Mouse (Mus musculus) heart, adult 2 months (tissue): ENCODE measurements around the gene Cstf2t. TPM values are rescaled to one million over a fixed set of nuclear protein-coding genes. Genes with fewer than 3 reads are reported as not detected.

ENCODE experiments used
- DNase-seq, 2 experiments: peaks; one replicate each; pipeline ENCODE4 v3.0.0; 2021
- H3K27ac ChIP-seq: fragments of 200-600 bp; 2 replicates; pipeline ENCODE4 v1.8.1; 2022
- H3K27me3 ChIP-seq: fragments of 200-500 bp; 2 replicates; pipeline ENCODE4 v1.6.1; 2012; ENCODE audit warnings: mild to moderate bottlenecking, low read length, inconsistent platforms, mixed read lengths; ENCODE audit not compliant: control insufficient read depth, insufficient read depth
- H3K36me3 ChIP-seq: fragments of 200-500 bp; 2 replicates; pipeline ENCODE4 v1.6.1; 2012; ENCODE audit warnings: low read length, inconsistent platforms; ENCODE audit not compliant: control insufficient read depth, insufficient read depth
- H3K4me1 ChIP-seq: fragments of 200-500 bp; 2 replicates; pipeline ENCODE4 v1.6.1; 2011; ENCODE audit warnings: low read length; ENCODE audit not compliant: control insufficient read depth, insufficient read depth
- H3K4me3 ChIP-seq: fragments of 200-600 bp; 2 replicates; pipeline ENCODE4 v1.8.1; 2022
- H3K79me2 ChIP-seq: fragments of 200-500 bp; replicated peaks from 2 replicates; pipeline ENCODE4 v1.6.1; 2012; ENCODE audit warnings: mild to moderate bottlenecking, inconsistent platforms, low read length, moderate library complexity, mixed read lengths; ENCODE audit not compliant: control insufficient read depth, insufficient read depth
- H3K9ac ChIP-seq: fragments of 200-500 bp; 2 replicates; pipeline ENCODE4 v1.6.1; 2012; ENCODE audit warnings: low read depth, mild to moderate bottlenecking, control low read depth, inconsistent platforms, low read length, mixed read lengths
- CTCF ChIP-seq: fragments of 200-600 bp; IDR thresholded peaks from 2 replicates; pipeline ENCODE4 v1.8.1; 2022; ENCODE audit warnings: antibody characterized with exemption, mild to moderate bottlenecking, moderate library complexity
- EP300 ChIP-seq: fragments of 200-500 bp; IDR thresholded peaks from 2 replicates; pipeline ENCODE4 v1.6.1; 2011; ENCODE audit warnings: low read depth, low read length, control low read depth; ENCODE audit not compliant: insufficient read depth
- POLR2A ChIP-seq: fragments of 200-500 bp; IDR thresholded peaks from 2 replicates; pipeline ENCODE4 v1.6.1; 2011; ENCODE audit warnings: mild to moderate bottlenecking, low read depth, low read length, control low read depth; ENCODE audit not compliant: insufficient read depth
- WGBS: fragments of 180-500 bp; shearing (Covaris S2); methylation state at CpG from one replicate; pipeline ENCODE4 v1.1.7; 2018; 5-methylcytosine and 5-hydroxymethylcytosine counted together
- intact Hi-C: fragments of 180-260 bp; cut with DNase I; formaldehyde crosslinking; loops from one replicate; pipeline ENCODE4 v1.15.1; 2025
- polyA plus RNA-seq: library from polyadenylated mRNA; depleted of rRNA; stranded (reverse); fragments of >200 nt; gene quantifications from 2 replicates; pipeline ENCODE4 v1.2.3, GENCODE M21; 2012
- total RNA-seq, 2 experiments: library from RNA; stranded (reverse); gene quantifications; 2 replicates each; pipeline ENCODE4 v1.2.3; 2021

Gene Cstf2t
- total and polyA plus RNA-seq, 3 experiments: 9.6 to 26.8 (median 23.9) TPM

GRCm38 (mm10) chr19:31073959-31074716, 8.5 kb upstream of the Cstf2t start:
- 49% methylated on average over 24 of the region's 24 CpGs for WGBS
- Histone ChIP-seq H3K27ac (peak overlapping the region; percentile 20; the same call in 1 of the 2 replicates), H3K4me3 (peak overlapping the region; percentile 30), H3K9ac (peak overlapping the region; percentile 28; the same call in 1 of the 2 replicates), H3K79me2 (no peaks in the 10 kb centered on the region), H3K4me1 (no peaks in the 10 kb centered on the region; the same call in 1 of the 2 replicates), H3K27me3 (no peaks in the 10 kb centered on the region), H3K36me3 (no peaks in the 10 kb centered on the region)
- no peak for DNase-seq
- TF ChIP-seq POLR2A: 0 out of 2 replicates have a peak, but pooled peaks have one; percentile 23
- TF ChIP-seq EP300: no peak
- intact Hi-C loops: no loop called here

- Histone ChIP-seq H3K27me3 (no peaks in the 10 kb centered on the region), H3K36me3 (no peaks in the 10 kb centered on the region), H3K9ac (peak overlapping the region; percentile 28; the same call in 1 of the 2 replicates), H3K4me3 (peak overlapping the region; percentile 30), H3K27ac (peak overlapping the region; percentile 20; the same call in 1 of the 2 replicates), H3K79me2 (no peaks in the 10 kb centered on the region), H3K4me1 (no peaks in the 10 kb centered on the region; the same call in 1 of the 2 replicates)
- intact Hi-C loops: no loop called here
- no peak for DNase-seq
- 8% methylated on average over 3 of the region's 3 CpGs for WGBS
- no peak for TF ChIP-seq POLR2A
- no peak for TF ChIP-seq CTCF
- TF ChIP-seq EP300: no peak
These were observed 7.9 kb upstream of the Cstf2t start for GRCm38 (mm10) chr19:31074717-31075063.

GRCm38 (mm10) chr19:31076106-31076505, 6.5 kb upstream of the Cstf2t start:
- Histone ChIP-seq H3K36me3 (no peaks in the 10 kb centered on the region), H3K4me3 (no peak overlapping the region), H3K27me3 (no peaks in the 10 kb centered on the region), H3K9ac (no peak overlapping the region), H3K79me2 (no peaks in the 10 kb centered on the region), H3K4me1 (no peaks in the 10 kb centered on the region; the same call in 1 of the 2 replicates), H3K27ac (no peak overlapping the region)
- intact Hi-C loops: no loop called here
- TF ChIP-seq CTCF (no peak), POLR2A (no peak)
- WGBS: 80% methylated on average over 4 of the region's 4 CpGs
- no peak for DNase-seq

GRCm38 (mm10) chr19:31078241-31078640, 4.4 kb upstream of the Cstf2t start:
- no peak overlapping the region for H3K4me3 ChIP-seq
- H3K9ac ChIP-seq: no peak overlapping the region
- no peak overlapping the region for H3K27ac ChIP-seq
- no peak for DNase-seq
- no peaks in the 10 kb centered on the region for H3K36me3 ChIP-seq
- no peaks in the 10 kb centered on the region for H3K27me3 ChIP-seq
- TF ChIP-seq CTCF (no peak), EP300 (no peak), POLR2A (no peak)
- 59% methylated on average over 3 of the region's 3 CpGs for WGBS
- H3K79me2 ChIP-seq: no peaks in the 10 kb centered on the region
- intact Hi-C loops: no loop called here
- no peaks in the 10 kb centered on the region; the same call in 1 of the 2 replicates for H3K4me1 ChIP-seq

GRCm38 (mm10) chr19:31082226-31082625, 411 bp upstream of the Cstf2t start:
- peak overlapping the region; percentile 78 for H3K27ac ChIP-seq
- peaks cover 8% of the 10 kb centered on the region for H3K4me1 ChIP-seq
- H3K4me3 ChIP-seq: peak overlapping the region; percentile 74
- no peaks in the 10 kb centered on the region for H3K79me2 ChIP-seq
- WGBS: 15% methylated on average over 7 of the region's 7 CpGs
- no peak for DNase-seq
- peak overlapping the region; percentile 23; the same call in 1 of the 2 replicates for H3K9ac ChIP-seq
- intact Hi-C loops: loop anchor here (10.0 kb wide), 1 partner anchor 683 kb away; the partner anchor contains the start of gene Prkg1
- no peaks in the 10 kb centered on the region for H3K27me3 ChIP-seq
- H3K36me3 ChIP-seq: peaks cover 14% of the 10 kb centered on the region
- no peak for TF ChIP-seq CTCF
- TF ChIP-seq EP300: no peak
- TF ChIP-seq POLR2A: no peak

GRCm38 (mm10) chr19:31083761-31084160, 1.1 kb downstream of the Cstf2t start:
- intact Hi-C loops: loop anchor here (10.0 kb wide), 1 partner anchor 681 kb away; the partner anchor contains the start of gene Prkg1
- TF ChIP-seq POLR2A: no peak
- no peak for TF ChIP-seq CTCF
- no peak for TF ChIP-seq EP300
- peaks cover 8% of the 10 kb centered on the region for H3K4me1 ChIP-seq
- H3K27ac ChIP-seq: no peak overlapping the region
- H3K27me3 ChIP-seq: no peaks in the 10 kb centered on the region
- 75% methylated on average over 8 of the region's 8 CpGs for WGBS
- H3K9ac ChIP-seq: no peak overlapping the region
- peak overlapping the region; percentile 74 for H3K4me3 ChIP-seq
- DNase-seq: peak in 1 of 2 experiments; percentile 10
- H3K36me3 ChIP-seq: peaks cover 14% of the 10 kb centered on the region
- no peaks in the 10 kb centered on the region for H3K79me2 ChIP-seq
